Mouse (Mus musculus): ENCODE measurements around the gene Lrrc4.

Gene Lrrc4

DNA sequence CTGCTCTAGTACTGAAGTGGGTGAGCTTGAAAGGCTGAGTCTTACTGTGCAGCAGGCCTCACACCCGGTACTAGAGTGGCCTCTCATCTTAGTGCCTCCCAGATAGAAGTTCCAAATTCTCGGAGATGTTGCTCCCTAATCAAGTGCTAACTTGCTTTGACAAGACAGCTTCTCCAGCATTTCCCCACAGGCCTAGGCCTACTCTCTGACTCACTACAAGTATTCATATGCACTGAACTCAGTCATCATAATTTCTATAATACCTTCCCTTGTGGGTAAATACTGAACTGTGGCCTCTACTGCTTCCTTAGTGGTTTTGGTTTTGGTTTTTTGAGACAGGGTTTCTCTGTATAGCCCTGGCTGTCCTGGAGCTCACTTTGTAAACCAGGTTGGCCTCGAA lies 8.2 kb downstream of the Lrrc4 start:
- DNase-seq = no peak

DNA sequence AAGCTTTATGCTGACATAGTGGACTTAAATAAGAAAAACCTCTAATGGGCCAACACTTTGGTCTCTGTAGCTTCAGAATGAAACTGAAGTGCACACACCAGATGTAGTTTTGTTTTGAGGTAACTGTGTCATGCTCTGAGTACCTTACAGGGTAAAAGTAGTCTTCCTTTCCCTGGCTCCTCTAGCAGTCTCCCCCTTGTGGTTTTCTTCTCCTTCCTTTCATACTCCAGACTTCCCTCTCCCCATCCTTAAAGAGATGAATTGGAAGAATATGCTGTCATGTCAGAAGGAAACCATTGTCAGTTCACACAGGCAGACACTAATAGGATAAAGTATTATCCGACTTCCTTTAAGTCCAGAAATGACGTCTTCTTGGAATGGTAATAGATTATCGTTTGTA lies 9.3 kb downstream of the Lrrc4 start:
- DNase-seq = no peak

DNA sequence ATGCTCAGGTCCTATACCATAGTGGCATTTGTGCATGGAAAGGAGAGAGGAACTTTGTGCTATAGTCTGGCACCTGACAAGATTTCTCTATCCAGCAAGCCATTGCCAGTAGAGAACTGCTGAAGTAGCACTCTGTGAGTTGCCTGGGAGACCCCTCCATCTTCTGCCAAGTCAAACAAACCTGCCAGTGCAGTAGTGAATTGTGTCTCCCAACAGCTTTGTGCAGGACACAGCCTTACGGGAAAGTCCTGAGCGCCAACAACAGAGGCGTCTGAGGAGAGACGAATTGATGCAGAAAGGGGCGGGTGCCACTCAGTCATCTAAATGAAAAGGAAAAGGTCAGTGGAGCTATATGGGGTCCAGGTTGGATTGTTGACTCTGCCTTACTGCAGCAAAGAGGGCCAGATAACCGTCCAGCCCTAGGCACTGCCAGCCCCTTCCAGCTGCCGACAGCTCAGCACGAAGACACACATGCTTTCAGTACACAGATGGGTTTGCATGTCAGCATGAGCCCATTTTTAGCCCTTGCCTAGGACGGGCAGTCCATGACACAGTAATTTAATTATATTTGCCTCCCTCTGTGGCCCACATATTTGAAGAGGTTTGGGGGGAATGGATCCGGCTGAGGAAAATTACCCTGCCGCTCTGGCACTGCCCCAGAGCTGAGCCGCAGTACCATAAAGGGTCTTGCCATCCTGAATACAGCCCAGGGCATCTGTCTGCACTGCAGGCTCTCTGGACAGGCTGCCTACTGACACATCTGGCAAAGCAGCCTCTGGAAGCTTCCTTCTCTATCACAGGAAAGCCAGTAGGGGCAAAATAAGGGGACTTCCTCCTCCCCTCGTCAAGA lies 11.8 kb downstream of the Lrrc4 start:
- no peak for DNase-seq

DNA sequence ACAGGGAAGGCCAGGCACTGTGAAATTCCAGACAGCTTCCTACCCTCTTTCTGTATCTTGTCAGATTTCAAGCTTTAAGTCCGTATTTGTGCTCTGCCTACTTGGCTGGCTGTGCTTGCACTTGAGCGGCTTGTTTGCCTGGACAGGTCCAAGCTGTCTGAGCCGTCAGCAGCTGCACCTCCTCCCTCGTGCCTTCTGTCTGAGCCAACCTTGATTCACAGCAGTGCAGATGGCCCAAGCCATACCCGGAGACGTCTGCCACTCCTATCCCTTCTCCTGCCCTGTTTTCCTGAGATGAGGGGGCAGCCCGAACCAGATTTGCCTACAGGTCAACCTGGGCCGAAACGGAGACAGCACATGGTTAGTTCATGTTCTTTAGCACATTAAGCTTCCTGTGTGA lies 14.5 kb downstream of the Lrrc4 start:
- no peak for DNase-seq

DNA sequence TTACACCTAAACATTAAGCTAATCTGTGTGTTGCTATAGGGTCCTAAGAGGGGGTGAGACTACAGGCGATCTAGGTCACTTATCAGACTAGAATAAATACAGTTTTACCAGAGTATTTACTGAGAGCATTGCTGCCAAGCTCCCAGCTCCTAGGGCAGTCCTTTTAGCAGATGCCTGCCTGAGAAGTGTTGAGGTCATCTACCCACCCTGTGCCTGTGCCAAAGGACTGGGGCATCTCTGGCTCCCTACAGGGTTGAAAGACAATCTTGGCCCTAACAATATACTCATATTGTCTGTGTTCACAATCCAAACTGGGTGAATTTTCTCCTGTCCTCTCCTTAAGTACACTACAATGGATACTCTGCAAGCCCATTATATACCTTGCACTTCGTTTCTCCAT lies 16.7 kb downstream of the Lrrc4 start:
- DNase-seq = no peak

DNA sequence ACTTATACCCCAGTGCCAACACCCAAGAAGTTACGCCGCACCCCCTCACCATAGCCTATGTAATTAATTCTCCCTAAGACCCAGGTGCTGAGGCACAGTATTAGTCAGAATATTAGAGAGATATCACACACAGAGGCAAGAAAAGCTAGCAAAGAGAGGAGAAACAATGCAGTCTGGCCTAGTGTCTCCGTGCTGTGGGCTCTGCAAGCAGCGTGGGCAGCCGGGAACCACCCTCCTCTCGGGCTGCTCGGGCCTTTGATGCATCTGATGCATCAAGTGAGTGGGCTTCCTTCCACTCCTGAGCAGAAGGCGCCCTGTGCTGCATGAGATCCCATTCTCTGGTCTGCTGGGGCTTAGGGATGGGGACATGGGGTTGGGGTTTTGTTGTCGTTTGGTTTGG lies 18.5 kb downstream of the Lrrc4 start:
- no peak for DNase-seq

DNA sequence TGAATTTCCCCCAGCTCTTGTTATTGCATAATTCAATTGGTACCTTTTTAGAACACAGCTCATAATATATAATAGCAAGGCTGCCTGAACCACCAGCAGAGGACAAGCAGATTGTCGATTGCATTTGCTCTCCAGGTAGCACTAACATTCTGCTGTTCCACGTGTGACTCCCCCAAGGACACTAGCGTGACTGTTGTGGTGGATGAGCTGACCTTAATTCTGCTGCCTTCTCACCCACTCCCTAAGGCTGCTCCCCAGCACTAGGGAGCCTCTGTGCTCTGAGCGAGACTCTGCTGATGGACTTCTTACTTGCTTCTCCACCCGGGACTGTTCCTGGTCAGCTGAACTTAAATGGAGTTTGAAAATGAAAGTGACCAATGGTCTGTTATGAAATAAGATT lies 26.8 kb downstream of the Lrrc4 start:
- DNase-seq = no peak

DNA sequence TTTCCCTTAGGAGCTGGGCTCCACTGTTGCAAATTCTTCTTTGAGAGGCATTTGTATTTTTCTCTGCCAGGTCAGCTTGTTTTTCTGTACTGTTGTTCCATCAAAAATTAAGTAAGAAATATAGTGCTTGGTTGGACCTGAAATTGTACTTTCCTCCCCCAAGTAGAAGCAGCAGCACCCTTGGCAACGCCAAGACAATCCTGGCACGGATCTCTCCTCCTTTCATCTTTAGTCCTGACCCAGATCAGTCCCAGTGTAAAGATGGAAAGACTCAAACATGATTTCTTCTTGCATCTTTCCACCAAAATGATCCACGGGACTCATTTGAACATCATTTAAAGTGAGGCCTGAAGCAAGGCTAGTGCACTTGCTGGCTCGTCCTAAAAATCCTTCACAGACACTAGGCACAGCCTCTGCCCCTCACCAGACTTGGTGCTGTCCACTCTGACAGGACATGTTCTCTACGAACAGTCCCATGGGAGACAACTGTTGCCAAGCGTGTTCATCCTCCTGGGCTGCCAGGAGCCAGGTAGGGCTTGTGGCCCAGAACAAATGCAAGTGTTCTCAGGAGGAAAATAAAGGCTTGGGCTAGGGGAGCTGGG lies 27.8 kb downstream of the Lrrc4 start:
- DNase-seq = no peak

DNA sequence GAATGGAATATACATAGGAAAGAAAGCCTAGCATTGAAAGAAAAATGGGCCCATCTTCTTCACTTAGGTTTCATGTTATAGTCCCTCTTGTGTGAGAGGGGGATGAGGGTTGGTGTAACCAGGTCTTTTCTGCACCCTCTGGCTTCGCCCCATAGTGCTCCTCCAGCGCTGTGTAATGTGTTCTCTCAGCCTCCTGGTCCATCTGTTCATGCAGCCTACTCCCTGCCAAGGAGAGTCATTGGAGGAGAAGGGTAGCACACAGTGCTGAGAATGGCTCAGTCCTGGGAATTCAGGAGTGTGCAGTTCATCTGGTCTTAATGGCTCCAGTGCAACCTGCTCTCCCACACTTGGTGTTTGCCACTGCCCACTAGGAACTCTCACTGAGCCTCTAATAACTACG lies 30.6 kb downstream of the Lrrc4 start:
- no peak for DNase-seq

DNA sequence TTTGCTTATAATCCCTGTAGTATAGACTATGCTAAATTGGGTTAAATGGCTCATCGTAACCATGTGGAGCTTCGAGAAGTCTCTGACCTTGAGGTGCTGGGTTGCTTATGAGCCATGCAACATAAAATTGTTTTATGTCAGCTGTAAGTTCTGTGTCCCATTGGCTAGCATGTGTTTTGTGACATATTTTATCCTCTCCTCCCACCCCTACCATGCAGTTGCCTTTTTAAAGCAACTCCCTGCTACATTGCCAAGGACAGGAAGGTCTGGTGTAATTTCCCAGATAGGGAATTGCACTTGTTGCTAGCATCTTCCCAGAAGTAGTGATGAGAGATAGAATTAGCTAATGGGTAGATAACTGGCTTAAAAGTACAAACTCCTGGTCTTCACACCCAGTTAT lies 31.7 kb downstream of the Lrrc4 start:
- DNase-seq = no peak

DNA sequence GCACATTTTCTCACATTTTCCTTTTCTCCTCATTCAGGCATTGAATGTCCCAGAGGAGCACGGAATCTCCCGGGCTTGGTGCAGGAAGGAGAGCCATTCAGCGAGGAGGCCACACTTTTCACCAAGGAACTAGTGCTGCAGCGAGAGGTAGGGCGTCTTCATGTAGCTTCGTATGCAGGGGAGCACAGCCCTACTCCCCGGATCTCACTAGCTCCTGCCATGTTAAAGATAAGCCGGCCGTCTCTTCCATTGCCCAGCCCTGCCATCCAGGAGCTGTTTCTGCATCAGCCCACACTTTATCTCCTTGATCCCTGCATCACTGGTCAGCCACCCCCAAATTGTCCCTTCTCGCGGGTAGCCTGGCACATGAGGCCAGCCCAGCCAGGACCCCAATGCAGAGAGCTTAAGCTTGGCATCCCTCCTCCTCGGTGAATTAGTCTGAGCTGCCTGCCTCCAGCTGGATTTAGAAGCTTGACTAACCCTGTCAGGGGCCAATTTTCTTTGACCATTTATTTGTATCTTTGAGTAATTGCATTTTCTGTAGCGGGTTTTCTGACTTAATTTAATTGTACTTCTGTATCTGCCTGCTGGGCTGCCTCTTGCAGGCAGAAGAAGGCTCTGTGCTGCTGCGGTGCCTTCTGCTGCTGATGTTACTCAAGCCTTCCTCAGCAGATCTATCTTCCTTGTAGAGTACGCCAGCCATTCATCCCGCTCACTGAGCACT lies 35.6 kb downstream of the Lrrc4 start:
- DNase-seq = no peak

DNA sequence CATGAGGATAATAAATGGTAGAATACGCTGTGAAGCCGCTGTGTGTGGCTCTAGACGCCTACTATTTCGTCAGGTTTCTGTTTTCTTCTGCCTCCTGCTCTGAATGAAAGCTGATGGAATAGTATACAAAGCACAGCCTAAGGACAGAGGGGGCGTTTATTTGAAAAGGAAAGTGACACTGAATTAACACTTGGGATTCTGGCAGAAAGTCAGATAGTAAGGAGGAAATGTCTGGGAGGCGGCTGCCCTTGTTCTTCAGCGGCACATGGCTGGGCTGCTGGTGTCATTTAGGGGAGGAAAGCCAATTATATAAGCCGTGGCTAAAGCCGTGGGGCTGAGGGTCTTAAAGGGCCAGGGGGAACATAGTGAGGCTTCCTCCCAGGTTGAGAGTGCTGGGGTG lies 36.2 kb downstream of the Lrrc4 start:
- DNase-seq = no peak

DNA sequence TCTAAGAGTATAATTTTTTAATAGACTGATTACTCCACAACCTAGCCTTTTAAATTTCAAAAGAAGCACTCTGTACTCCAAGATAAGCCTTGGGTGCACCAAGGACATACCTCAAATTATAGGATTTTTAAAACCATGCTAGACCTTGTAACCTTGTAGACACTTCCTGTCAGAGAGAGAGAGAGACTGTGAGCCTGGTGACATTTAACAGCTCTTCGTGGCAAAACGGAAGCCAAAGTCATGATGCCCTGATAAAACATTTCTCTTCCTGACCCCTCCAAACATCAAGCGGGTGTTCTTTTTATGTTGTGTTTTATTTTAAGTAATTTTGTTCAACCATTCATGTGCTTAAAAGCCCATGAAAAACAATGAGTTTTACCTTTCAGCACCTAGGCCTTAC lies 39.7 kb downstream of the Lrrc4 start:
- no peak for DNase-seq

DNA sequence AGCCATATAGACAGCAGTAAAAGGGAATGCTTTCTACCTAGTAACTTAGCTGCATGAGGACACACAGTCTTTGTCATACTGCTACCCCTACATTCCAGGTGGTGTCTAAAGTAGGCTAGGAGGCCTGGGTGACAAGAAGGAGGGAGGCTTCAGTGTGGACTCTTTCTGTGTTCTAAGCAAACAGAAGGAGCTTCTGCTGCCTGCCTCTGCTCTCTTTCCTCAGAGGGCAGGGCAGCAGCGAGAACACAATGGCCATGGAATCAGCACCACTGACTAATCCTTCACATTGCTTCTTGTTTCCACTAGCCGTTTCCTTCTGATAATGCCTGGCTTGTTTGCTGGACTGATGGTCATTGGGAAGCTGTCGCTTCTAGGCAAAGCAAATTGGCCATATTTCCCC lies 40.4 kb downstream of the Lrrc4 start:
- no peak for DNase-seq

DNA sequence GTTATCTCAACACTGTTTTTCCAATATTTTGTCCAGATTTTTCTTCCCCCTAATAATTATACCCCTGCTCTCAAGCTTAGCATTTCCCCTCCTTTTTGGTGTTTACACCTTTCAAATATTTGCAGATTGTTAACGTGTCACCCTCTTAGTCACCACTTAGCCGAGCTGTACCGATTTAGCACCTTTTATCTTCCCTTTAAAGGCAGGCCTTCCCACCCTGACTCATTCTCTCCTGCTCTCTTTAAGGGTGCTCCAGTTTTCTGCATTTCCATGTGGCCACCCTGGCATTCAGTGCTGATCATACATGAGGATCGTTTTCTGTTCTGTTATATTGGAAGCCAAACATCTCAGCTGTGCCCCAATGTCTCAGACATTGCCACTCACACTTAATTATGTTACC lies 41.9 kb downstream of the Lrrc4 start:
- DNase-seq = no peak

DNA sequence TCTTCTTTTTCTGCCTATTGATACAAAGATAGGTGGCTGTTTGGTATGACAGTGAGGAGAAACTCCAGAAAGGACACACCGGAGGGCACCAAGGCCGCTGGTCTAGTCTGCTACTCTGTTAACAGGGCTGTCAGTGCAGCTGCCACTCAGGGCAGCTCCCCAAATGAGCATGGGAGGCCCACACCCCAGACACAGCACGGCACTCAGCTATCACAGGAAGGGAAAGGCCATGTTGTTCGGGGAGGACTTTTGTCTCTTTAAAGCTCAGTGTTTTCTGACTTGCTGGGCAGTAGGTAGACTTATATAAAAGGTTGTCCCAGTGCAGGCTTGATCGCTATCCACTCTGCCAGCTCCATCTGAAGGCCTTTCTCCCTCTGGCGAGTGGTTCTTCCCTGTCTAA lies 44.4 kb downstream of the Lrrc4 start:
- DNase-seq = no peak

DNA sequence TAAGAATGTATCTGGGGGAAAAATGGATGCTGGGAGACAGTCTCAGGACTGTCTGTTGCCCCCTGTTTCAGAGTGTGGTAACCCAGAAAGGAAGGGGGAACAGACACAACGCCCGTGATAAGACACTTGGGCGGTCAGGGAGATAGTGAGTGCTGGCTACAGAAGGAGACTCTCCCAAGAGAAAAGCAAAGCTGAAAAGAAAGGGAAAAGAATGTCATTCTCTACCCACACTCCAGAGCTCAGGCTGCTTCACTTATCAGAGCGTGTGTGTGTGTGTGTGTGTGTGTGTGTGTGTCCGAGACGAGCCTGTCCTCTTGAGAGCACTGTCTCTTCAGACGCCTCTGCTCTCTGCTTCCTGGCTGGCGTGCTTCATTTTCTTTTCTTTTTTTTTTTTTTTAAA lies 45.8 kb downstream of the Lrrc4 start:
- no peak for DNase-seq

DNA sequence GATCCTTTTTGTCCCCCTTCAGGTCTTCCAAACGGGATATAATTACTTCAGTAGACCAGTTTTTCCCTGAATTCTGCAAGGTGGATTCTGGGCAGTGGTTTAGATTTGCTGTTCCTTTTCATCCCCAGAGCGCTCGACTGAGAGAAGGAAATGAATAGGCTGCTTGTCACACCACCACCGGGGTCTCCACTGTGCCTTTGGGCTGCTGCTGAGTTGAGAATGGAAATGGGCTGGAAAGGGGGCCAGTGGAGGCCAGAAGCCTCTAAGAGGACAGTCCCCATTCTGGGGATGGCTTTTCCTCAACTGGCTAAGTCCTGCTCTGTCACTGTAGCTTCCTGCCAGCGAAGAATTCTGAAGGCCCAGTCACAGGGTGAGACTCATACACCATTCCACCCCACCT lies 47.6 kb downstream of the Lrrc4 start:
- DNase-seq = no peak

DNA sequence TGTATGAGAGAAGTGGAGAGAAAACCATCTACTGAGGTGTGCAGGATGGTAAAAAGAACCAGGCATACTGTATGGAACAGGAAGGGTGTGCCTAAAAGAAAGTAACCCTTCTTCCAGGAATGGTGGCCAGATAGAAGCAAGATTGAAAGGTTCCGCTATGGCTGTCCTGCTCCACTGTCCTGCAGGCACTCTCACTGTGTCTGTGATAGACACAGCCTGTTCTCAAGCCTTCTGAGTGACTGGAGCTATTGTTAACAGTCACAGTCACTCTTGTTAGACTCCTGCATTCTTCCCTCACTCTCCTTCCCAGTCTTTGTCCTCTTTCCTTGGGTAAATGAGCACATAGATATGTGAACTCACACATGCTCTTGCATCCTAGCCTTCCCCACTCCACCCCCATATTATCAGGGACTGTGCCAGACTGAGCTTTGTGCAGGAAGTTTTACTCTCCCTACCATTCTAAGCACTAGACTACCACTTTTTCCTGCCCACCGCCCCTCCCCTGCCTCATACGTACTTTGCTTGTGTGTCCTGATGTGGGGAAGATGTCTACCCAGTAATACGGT lies 48.4 kb downstream of the Lrrc4 start:
- no peak for DNase-seq

DNA sequence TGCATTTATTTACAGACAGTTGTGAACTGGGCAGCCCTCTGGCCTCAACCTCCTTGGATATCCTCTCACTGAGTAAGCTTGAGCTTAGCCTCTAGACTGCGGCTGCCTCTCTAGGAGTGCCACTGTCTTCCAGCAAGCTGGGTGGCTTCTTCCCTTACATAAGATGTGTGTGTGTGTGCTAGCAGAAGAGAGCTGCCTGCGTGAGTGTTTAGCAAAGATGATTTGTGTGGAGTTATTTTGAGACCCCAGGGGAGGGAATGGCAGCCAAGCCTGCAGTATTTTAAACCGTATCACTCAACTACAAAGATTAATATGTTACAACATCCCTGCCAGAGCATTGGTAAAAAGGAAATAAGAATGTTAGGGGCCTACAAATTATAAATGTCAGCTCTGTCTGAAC lies 49.9 kb downstream of the Lrrc4 start:
- DNase-seq = no peak

DNA sequence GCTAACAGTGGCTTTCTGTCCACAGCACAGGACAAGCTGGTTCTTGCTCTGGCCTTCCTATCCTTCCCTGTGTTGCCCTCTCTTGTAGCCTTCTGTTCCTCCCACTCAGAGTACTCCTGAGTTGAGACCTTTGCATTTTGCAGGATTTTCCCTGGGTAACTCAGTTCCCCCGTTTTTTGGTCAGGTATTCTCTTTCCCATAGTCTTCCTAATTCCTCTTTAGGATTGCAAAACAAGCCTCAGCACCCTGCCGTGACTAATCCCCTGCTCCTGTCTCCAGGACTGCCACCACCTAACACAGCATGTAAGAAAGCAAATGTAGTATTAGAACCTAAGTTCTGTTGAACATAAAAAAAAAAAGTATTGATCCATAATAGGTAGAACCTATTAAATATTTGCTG lies 60.2 kb downstream of the Lrrc4 start:
- DNase-seq = no peak

DNA sequence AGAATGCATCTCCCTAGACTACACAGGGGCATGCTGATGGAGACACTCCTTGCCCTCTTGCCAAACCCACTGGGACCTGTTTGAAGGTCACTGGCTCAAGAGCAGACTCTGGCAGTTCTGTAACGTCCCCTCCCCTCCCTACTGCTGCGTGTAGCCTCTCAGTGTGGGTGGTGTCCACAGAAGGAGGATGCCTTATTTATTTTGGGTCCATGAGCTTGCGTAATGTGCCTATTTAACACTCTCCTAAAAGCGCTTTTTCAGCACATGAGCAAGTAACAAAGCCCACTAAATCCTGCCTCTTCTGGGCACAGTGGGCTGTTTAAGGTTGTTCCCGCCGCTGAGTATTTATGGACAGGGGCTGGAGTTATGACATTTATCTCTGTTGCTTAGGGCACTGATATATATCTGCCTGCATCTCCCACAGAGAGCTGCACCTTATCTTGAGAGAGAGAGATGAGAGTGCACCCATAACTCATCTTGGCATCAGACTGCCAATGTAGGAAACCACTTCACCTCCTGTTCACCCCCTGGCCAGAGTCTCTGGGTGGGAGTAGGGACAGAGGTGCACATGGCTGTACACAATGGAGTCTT lies 63.6 kb downstream of the Lrrc4 start:
- no peak for DNase-seq

DNA sequence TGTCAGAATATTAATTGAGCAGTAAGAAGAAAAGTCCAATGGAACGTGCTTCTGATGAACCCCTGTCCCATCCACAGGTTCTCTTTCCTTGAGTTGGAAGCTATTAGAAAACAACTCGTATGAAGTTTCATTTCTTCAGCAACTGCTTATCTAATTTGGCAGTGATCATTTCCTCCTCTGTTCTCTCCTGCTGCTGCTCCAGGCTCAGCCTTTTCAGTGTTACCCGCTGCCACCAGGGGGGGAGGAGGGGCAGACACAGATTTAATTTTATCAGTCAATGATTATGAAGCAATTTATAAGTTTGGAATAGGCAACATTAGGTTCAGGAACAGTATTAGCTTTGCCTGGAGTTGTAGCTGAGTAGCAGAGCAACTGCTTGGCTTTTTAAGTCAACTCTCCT lies 64.9 kb downstream of the Lrrc4 start:
- DNase-seq = no peak
